Mouse (Mus musculus): ENCODE data around the gene Gm42420. TPM values are rescaled to one million over a fixed set of nuclear protein-coding genes. Genes with fewer than 3 reads are reported as not detected.
A peak's percentile ranks its signal among the peaks of the same experiment; 100 is the strongest.

Gm42420 gene
- 2.0 TPM in 1 of 2 replicates, not detected in the other for polyA plus RNA-seq (2015; fragmentation: Nextera tagmentation; extraction: Ambion mirVana)

GRCm38 (mm10) chr6:39585517-39585916, at the start of gene Gm42420:
Gene Gm42420, plus strand, starts transcription at chr6:39585753.
- Histone ChIP-seq H3K27me3 (no peaks in the 10 kb centered on the region), H3K27ac (replicated peaks) (no peak within 1 kb of the TSS), H3K4me2 (replicated peaks) (no peak within 1 kb of the TSS), H3K9ac (replicated peaks) (no peak within 1 kb of the TSS), H3K36me3 (peaks cover 69% of the 10 kb centered on the region), H3K9me3 (no peaks in the 10 kb centered on the region), H3K4me1 (no peaks in the 10 kb centered on the region), H3K4me3 (no peak within 1 kb of the TSS)
- ATAC-seq (replicated peaks), result no peak
- WGBS, result 93% methylated on average over 6 of the region's 6 CpGs

GRCm38 (mm10) chr6:39536621-39537020, 48.9 kb upstream of the Gm42420 start:
- 77% methylated on average over 1 of the region's 1 CpGs for WGBS
- no peaks in the 10 kb centered on the region for H3K36me3 ChIP-seq
- no peak for ATAC-seq (replicated peaks)
- H3K27me3 ChIP-seq, result no peaks in the 10 kb centered on the region
- no peak overlapping the region for H3K9ac ChIP-seq (replicated peaks)
- no peak overlapping the region for H3K4me2 ChIP-seq (replicated peaks)
- H3K9me3 ChIP-seq, result no peaks in the 10 kb centered on the region
- no peak overlapping the region for H3K4me3 ChIP-seq
- no peak overlapping the region for H3K27ac ChIP-seq (replicated peaks)
- H3K4me1 ChIP-seq, result peaks cover 15% of the 10 kb centered on the region

- Histone ChIP-seq H3K9ac (replicated peaks) (no peak overlapping the region), H3K4me1 (peaks cover 15% of the 10 kb centered on the region), H3K4me2 (replicated peaks) (no peak overlapping the region), H3K4me3 (no peak overlapping the region), H3K9me3 (no peaks in the 10 kb centered on the region), H3K36me3 (no peaks in the 10 kb centered on the region), H3K27me3 (no peaks in the 10 kb centered on the region), H3K27ac (replicated peaks) (no peak overlapping the region)
- whole genome bisulfite sequencing, result 91% methylated on average over 5 of the region's 5 CpGs
- ATAC-seq (replicated peaks), result no peak
Measured at GRCm38 (mm10) chr6:39537276-39537675, 48.3 kb upstream of the Gm42420 start.

- no peaks in the 10 kb centered on the region for H3K9me3 ChIP-seq
- no peak for ATAC-seq (replicated peaks)
- WGBS, result 83% methylated on average over 8 of the region's 8 CpGs
- no peaks in the 10 kb centered on the region for H3K27me3 ChIP-seq
- no peaks in the 10 kb centered on the region for H3K36me3 ChIP-seq
- no peak overlapping the region for H3K27ac ChIP-seq (replicated peaks)
- H3K9ac ChIP-seq (replicated peaks), result no peak overlapping the region
- peaks cover 23% of the 10 kb centered on the region for H3K4me1 ChIP-seq
- no peak overlapping the region for H3K4me2 ChIP-seq (replicated peaks)
- H3K4me3 ChIP-seq, result no peak overlapping the region
Measured at GRCm38 (mm10) chr6:39538227-39538626, 47.3 kb upstream of the Gm42420 start.

GRCm38 (mm10) chr6:39539679-39540155, 45.8 kb upstream of the Gm42420 start:
- Histone ChIP-seq H3K4me1 (peaks cover 37% of the 10 kb centered on the region), H3K9me3 (no peaks in the 10 kb centered on the region), H3K4me3 (no peak overlapping the region), H3K36me3 (no peaks in the 10 kb centered on the region), H3K27me3 (no peaks in the 10 kb centered on the region), H3K4me2 (replicated peaks) (no peak overlapping the region), H3K9ac (replicated peaks) (no peak overlapping the region), H3K27ac (replicated peaks) (no peak overlapping the region)
- ATAC-seq (replicated peaks), result 0 out of 2 replicates have a peak, but pooled peaks have one; percentile 37
- WGBS, result 23% methylated on average over 7 of the region's 7 CpGs

- Histone ChIP-seq H3K27me3 (no peaks in the 10 kb centered on the region), H3K4me3 (no peak overlapping the region), H3K4me2 (replicated peaks) (no peak overlapping the region), H3K9ac (replicated peaks) (no peak overlapping the region), H3K9me3 (no peaks in the 10 kb centered on the region), H3K4me1 (peaks cover 37% of the 10 kb centered on the region), H3K27ac (replicated peaks) (no peak overlapping the region), H3K36me3 (no peaks in the 10 kb centered on the region)
- 50% methylated on average over 2 of the region's 2 CpGs for WGBS
- no peak for ATAC-seq (replicated peaks)
Measured at GRCm38 (mm10) chr6:39540563-39540962, 45.0 kb upstream of the Gm42420 start.

- Histone ChIP-seq H3K4me2 (replicated peaks) (no peak overlapping the region), H3K4me1 (peaks cover 46% of the 10 kb centered on the region)
- 19% methylated on average over 15 of the region's 15 CpGs for WGBS
Measured at GRCm38 (mm10) chr6:39542631-39543597, 42.6 kb upstream of the Gm42420 start.

GRCm38 (mm10) chr6:39543769-39544420, 41.7 kb upstream of the Gm42420 start:
- no peaks in the 10 kb centered on the region for H3K27me3 ChIP-seq
- no peak overlapping the region for H3K4me2 ChIP-seq (replicated peaks)
- H3K4me1 ChIP-seq, result peaks cover 46% of the 10 kb centered on the region
- H3K27ac ChIP-seq (replicated peaks), result peak overlapping the region; percentile 67
- H3K4me3 ChIP-seq, result no peak overlapping the region
- no peak overlapping the region for H3K9ac ChIP-seq (replicated peaks)
- WGBS, result 32% methylated on average over 15 of the region's 15 CpGs
- no peaks in the 10 kb centered on the region for H3K9me3 ChIP-seq
- no peaks in the 10 kb centered on the region for H3K36me3 ChIP-seq
- peak; percentile 9; the same call in 1 of the 2 replicates for ATAC-seq (replicated peaks)

More at GRCm38 (mm10) chr6:39542631-39543597, 42.6 kb upstream of the Gm42420 start:
- Histone ChIP-seq H3K27ac (replicated peaks) (peak overlapping the region; percentile 67), H3K36me3 (no peaks in the 10 kb centered on the region), H3K9me3 (no peaks in the 10 kb centered on the region), H3K9ac (replicated peaks) (no peak overlapping the region), H3K4me3 (no peak overlapping the region), H3K27me3 (no peaks in the 10 kb centered on the region)
- ATAC-seq (replicated peaks), result peak; percentile 83

- H3K4me3 ChIP-seq, result no peak overlapping the region
- peaks cover 35% of the 10 kb centered on the region for H3K4me1 ChIP-seq
- WGBS, result 83% methylated on average over 7 of the region's 7 CpGs
- no peaks in the 10 kb centered on the region for H3K27me3 ChIP-seq
- H3K36me3 ChIP-seq, result no peaks in the 10 kb centered on the region
- H3K27ac ChIP-seq (replicated peaks), result no peak overlapping the region
- H3K9ac ChIP-seq (replicated peaks), result no peak overlapping the region
- H3K9me3 ChIP-seq, result no peaks in the 10 kb centered on the region
- no peak for ATAC-seq (replicated peaks)
- H3K4me2 ChIP-seq (replicated peaks), result no peak overlapping the region
Measured at GRCm38 (mm10) chr6:39545474-39545873, 40.1 kb upstream of the Gm42420 start.

- no peak overlapping the region for H3K9ac ChIP-seq (replicated peaks)
- ATAC-seq (replicated peaks), result no peak
- 0 out of 2 replicates have a peak, but pooled peaks cover 4% of the 10 kb centered on the region for H3K36me3 ChIP-seq
- no peaks in the 10 kb centered on the region for H3K27me3 ChIP-seq
- no peak overlapping the region for H3K27ac ChIP-seq (replicated peaks)
- no peaks in the 10 kb centered on the region for H3K9me3 ChIP-seq
- WGBS, result 74% methylated on average over 5 of the region's 5 CpGs
- peaks cover 26% of the 10 kb centered on the region for H3K4me1 ChIP-seq
- H3K4me3 ChIP-seq, result no peak overlapping the region
- no peak overlapping the region for H3K4me2 ChIP-seq (replicated peaks)
Measured at GRCm38 (mm10) chr6:39548030-39548429, 37.5 kb upstream of the Gm42420 start.

GRCm38 (mm10) chr6:39551981-39552636, 33.4 kb upstream of the Gm42420 start:
- no peak overlapping the region for H3K27ac ChIP-seq (replicated peaks)
- H3K36me3 ChIP-seq, result 0 out of 2 replicates have a peak, but pooled peaks cover 4% of the 10 kb centered on the region
- no peak overlapping the region for H3K9ac ChIP-seq (replicated peaks)
- no peaks in the 10 kb centered on the region for H3K27me3 ChIP-seq
- 79% methylated on average over 8 of the region's 8 CpGs for WGBS
- H3K4me2 ChIP-seq (replicated peaks), result no peak overlapping the region
- H3K9me3 ChIP-seq, result no peaks in the 10 kb centered on the region
- ATAC-seq (replicated peaks), result no peak
- H3K4me1 ChIP-seq, result peaks cover 31% of the 10 kb centered on the region
- no peak overlapping the region for H3K4me3 ChIP-seq
